Mouse (Mus musculus): Measurements from ENCODE around the gene Psmd12. TPM values are rescaled to one million over a fixed set of nuclear protein-coding genes. Genes with fewer than 3 reads are reported as not detected.
A peak's percentile ranks its signal among the peaks of the same experiment; 100 is the strongest.

The Psmd12 gene
- polyA plus RNA-seq, 1 experiment from 2014 or later = 78.8 TPM

GRCm38 (mm10) chr11:107466611-107467391, 12.5 kb upstream of the Psmd12 start:
- peak overlapping the region; percentile 73 for H3K27ac ChIP-seq (ENCODE audit: low read depth)
- H3K4me1 ChIP-seq (ENCODE audit: insufficient read depth) = peaks cover 29% of the 10 kb centered on the region
- H3K4me3 ChIP-seq (ENCODE audit: low read depth, low read length) = no peak overlapping the region
- peak overlapping the region; percentile 46 for H3K4me2 ChIP-seq (ENCODE audit: low read depth, low read length)
- no peaks in the 10 kb centered on the region for H3K36me3 ChIP-seq (replicated peaks; ENCODE audit: insufficient read depth, low read length)
- WGBS (ENCODE audit: insufficient replicate concordance) = 45% methylated on average over 6 of the region's 6 CpGs
- DNase-seq = no peak
- no peak for TF ChIP-seq EP300 (IDR thresholded peaks at IDR 0.05; ENCODE audit: low read depth)
- no peak for TF ChIP-seq CTCF (IDR thresholded peaks at IDR 0.05; ENCODE audit: low read depth)
- no peaks in the 10 kb centered on the region for H3K27me3 ChIP-seq (ENCODE audit: insufficient read depth, low read length)
- peak overlapping the region; percentile 4; the same call in 1 of the 2 replicates for H3K9ac ChIP-seq (replicated peaks)
- H3K9me3 ChIP-seq (ENCODE audit: low read length) = no peaks in the 10 kb centered on the region
- no peak for ATAC-seq

- peak overlapping the region; percentile 90 for H3K9ac ChIP-seq (replicated peaks)
- H3K9me3 ChIP-seq (ENCODE audit: low read length) = no peaks in the 10 kb centered on the region
- TF ChIP-seq CTCF (IDR thresholded peaks at IDR 0.05; ENCODE audit: low read depth) (no peak), EP300 (IDR thresholded peaks at IDR 0.05; ENCODE audit: low read depth) (peak; percentile 82)
- H3K27ac ChIP-seq (ENCODE audit: low read depth) = peak overlapping the region; percentile 96
- peaks cover 32% of the 10 kb centered on the region for H3K4me1 ChIP-seq (ENCODE audit: insufficient read depth)
- peak overlapping the region; percentile 89 for H3K4me3 ChIP-seq (ENCODE audit: low read depth, low read length)
- H3K4me2 ChIP-seq (ENCODE audit: low read depth, low read length) = peak overlapping the region; percentile 86
- H3K36me3 ChIP-seq (replicated peaks; ENCODE audit: insufficient read depth, low read length) = no peaks in the 10 kb centered on the region
- H3K27me3 ChIP-seq (ENCODE audit: insufficient read depth, low read length) = no peaks in the 10 kb centered on the region
- WGBS (ENCODE audit: insufficient replicate concordance) = 10% methylated on average over 16 of the region's 16 CpGs
- peak; percentile 64 for DNase-seq
- peak; percentile 50 for ATAC-seq
Observed at GRCm38 (mm10) chr11:107468252-107469030, 10.8 kb upstream of the Psmd12 start.

DNA sequence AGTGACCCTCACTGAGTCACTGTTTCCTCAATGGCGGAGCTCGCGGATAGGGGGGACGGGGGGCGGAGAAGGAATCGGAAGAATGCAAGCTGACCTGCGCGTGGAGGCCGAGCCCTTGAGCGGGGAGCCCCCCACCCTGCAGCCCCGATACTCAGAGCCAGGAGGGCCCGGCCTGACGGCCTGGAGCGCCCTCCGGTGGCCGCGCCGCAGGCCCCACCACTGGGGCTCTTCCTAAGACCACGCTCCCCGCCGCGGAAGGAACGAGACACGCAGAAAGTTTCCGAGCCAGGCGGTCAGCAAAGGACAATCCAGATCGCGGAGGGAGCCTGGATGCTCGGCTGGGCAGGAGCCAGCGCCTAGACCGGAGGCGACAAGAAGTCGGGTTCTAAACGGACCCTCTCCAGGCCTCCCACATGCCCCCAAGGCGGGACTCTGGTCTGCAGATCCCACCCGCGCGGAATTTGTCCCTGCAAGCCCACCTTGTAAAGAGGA, 10.2 kb upstream of the Psmd12 start:
- peak overlapping the region; percentile 86 for H3K4me2 ChIP-seq (ENCODE audit: low read depth, low read length)
- peak; percentile 84 for DNase-seq
- H3K4me1 ChIP-seq (ENCODE audit: insufficient read depth) = peaks cover 32% of the 10 kb centered on the region
- TF ChIP-seq CTCF (IDR thresholded peaks at IDR 0.05; ENCODE audit: low read depth) (peak; percentile 97), EP300 (IDR thresholded peaks at IDR 0.05; ENCODE audit: low read depth) (no peak)
- WGBS (ENCODE audit: insufficient replicate concordance) = under 1% methylated on average over 30 of the region's 38 CpGs
- H3K36me3 ChIP-seq (replicated peaks; ENCODE audit: insufficient read depth, low read length) = no peaks in the 10 kb centered on the region
- no peaks in the 10 kb centered on the region for H3K9me3 ChIP-seq (ENCODE audit: low read length)
- H3K9ac ChIP-seq (replicated peaks) = peak overlapping the region; percentile 90
- H3K27me3 ChIP-seq (ENCODE audit: insufficient read depth, low read length) = no peaks in the 10 kb centered on the region
- ATAC-seq = peak; percentile 62
- peak overlapping the region; percentile 89 for H3K4me3 ChIP-seq (ENCODE audit: low read depth, low read length)
- peak overlapping the region; percentile 96 for H3K27ac ChIP-seq (ENCODE audit: low read depth)

DNA sequence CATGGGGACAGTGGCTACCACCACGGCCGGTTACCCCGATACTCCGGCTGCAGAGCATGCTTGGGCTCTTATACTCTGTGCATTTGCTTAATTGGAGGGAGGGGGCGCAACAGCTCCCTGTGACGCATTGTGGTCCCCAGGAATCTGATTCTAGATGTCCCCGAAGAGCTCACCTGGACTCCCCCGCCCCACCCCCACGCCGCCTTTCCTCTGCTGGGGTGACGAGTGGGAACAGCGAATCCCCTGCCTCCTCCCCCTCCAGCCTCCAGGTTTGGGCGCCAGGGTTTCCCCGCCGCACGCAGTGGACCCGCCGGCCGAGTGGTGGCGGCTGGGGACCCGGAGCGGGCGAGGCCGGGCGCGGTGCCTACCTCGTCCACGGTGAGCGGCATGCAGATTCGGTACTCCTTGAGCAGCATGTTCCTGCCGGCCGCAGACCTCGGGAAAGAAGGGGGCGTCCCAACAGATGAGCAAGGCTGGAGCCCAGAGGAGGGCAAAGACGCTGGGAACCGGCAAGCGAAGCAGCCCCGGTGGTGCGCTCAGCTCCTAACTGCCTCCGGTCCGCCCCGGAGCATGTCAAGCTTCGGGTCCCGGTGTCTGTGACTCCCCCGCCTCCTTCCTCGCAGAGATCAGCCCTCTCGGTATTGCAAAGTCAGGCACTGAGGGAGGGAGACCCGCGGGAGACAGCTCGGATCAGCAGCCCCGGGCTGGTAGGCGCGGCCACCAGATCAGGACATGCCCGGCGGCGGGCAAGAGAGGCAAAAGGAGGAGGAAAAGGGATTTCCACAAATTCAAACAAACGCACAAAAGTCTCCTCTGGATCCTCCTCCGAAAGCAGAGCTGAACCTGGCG, 9.5 kb upstream of the Psmd12 start:
- H3K4me1 ChIP-seq (ENCODE audit: insufficient read depth) = peaks cover 31% of the 10 kb centered on the region
- H3K36me3 ChIP-seq (replicated peaks; ENCODE audit: insufficient read depth, low read length) = no peaks in the 10 kb centered on the region
- H3K9ac ChIP-seq (replicated peaks) = peak overlapping the region; percentile 90
- H3K4me2 ChIP-seq (ENCODE audit: low read depth, low read length) = peak overlapping the region; percentile 86
- TF ChIP-seq CTCF (IDR thresholded peaks at IDR 0.05; ENCODE audit: low read depth) (peak; percentile 19), EP300 (IDR thresholded peaks at IDR 0.05; ENCODE audit: low read depth) (no peak)
- ATAC-seq (peak; percentile 44), DNase-seq (peak; percentile 81)
- 0% methylated on average over 56 of the region's 59 CpGs for WGBS (ENCODE audit: insufficient replicate concordance)
- H3K27me3 ChIP-seq (ENCODE audit: insufficient read depth, low read length) = no peaks in the 10 kb centered on the region
- H3K27ac ChIP-seq (ENCODE audit: low read depth) = peak overlapping the region; percentile 96
- peak overlapping the region; percentile 89 for H3K4me3 ChIP-seq (ENCODE audit: low read depth, low read length)
- H3K9me3 ChIP-seq (ENCODE audit: low read length) = no peaks in the 10 kb centered on the region

- TF ChIP-seq CTCF (IDR thresholded peaks at IDR 0.05; ENCODE audit: low read depth) (peak; percentile 31), EP300 (IDR thresholded peaks at IDR 0.05; ENCODE audit: low read depth) (0 out of 2 replicates have a peak, but pooled peaks have one; percentile 28)
- DNase-seq (peak; percentile 92), ATAC-seq (peak; percentile 81)
- Histone ChIP-seq H3K4me2 (ENCODE audit: low read depth, low read length) (peak within 1 kb of the TSS; percentile 86), H3K9me3 (ENCODE audit: low read length) (no peaks in the 10 kb centered on the region), H3K9ac (replicated peaks) (peak within 1 kb of the TSS; percentile 90), H3K27me3 (ENCODE audit: insufficient read depth, low read length) (no peaks in the 10 kb centered on the region), H3K4me1 (ENCODE audit: insufficient read depth) (peaks cover 27% of the 10 kb centered on the region), H3K4me3 (ENCODE audit: low read depth, low read length) (peak within 1 kb of the TSS; percentile 89), H3K36me3 (replicated peaks; ENCODE audit: insufficient read depth, low read length) (no peaks in the 10 kb centered on the region), H3K27ac (ENCODE audit: low read depth) (peak within 1 kb of the TSS; percentile 96)
- WGBS (ENCODE audit: insufficient replicate concordance) = under 1% methylated on average over 35 of the region's 37 CpGs
Observed at GRCm38 (mm10) chr11:107470521-107471041, 8.7 kb upstream of the Psmd12 start, which contains the start of gene Pitpnc1. Gene Pitpnc1, minus strand, starts transcription at chr11:107470699.
